Mouse (Mus musculus) heart, embryonic 10.5 days (tissue): ENCODE measurements at regions not wholly inside any gene's neighbourhood (a gene's known extent, or its start where the extent isn't known, plus 50 kb on each side); places are given as distances from the start of the nearest gene placed in this dataset.

Source experiments
- DNase-seq: peaks from one replicate; pipeline ENCODE4 v3.0.0-alpha.2; 2017; ENCODE audit warnings: low spot score
- H3K27ac ChIP-seq: fragments of 300-500 bp; sonication (generic); 2 replicates; pipeline ENCODE4 v1.5.1; 2016; ENCODE audit warnings: mild to moderate bottlenecking
- H3K27me3 ChIP-seq: fragments of 300-500 bp; sonication (generic); 2 replicates; pipeline ENCODE4 v1.6.1; 2016; ENCODE audit warnings: mild to moderate bottlenecking; ENCODE audit not compliant: poor library complexity, insufficient read depth, severe bottlenecking
- H3K36me3 ChIP-seq: fragments of 300-500 bp; sonication (generic); 2 replicates; pipeline ENCODE4 v1.6.1; 2016; ENCODE audit warnings: mild to moderate bottlenecking, moderate library complexity
- H3K4me1 ChIP-seq: fragments of 300-500 bp; sonication (generic); 2 replicates; pipeline ENCODE4 v1.6.1; 2016; ENCODE audit warnings: mild to moderate bottlenecking
- H3K4me3 ChIP-seq: fragments of 300-500 bp; sonication (generic); 2 replicates; pipeline ENCODE4 v1.5.1; 2016; ENCODE audit warnings: mild to moderate bottlenecking, moderate library complexity
- H3K9me3 ChIP-seq: fragments of 300-500 bp; sonication (generic); 2 replicates; pipeline ENCODE4 v1.6.1; 2016; ENCODE audit warnings: mild to moderate bottlenecking, moderate library complexity
- WGBS: fragments of 180-500 bp; shearing (Covaris S2); methylation state at CpG from one replicate; pipeline ENCODE4 v1.1.7; 2016; 5-methylcytosine and 5-hydroxymethylcytosine counted together

- no peak overlapping the region for H3K27ac ChIP-seq
- H3K9me3 ChIP-seq: no peaks in the 10 kb centered on the region
- H3K27me3 ChIP-seq: no peaks in the 10 kb centered on the region
- H3K36me3 ChIP-seq: no peaks in the 10 kb centered on the region
- no peaks in the 10 kb centered on the region for H3K4me1 ChIP-seq
- H3K4me3 ChIP-seq: no peak overlapping the region
- DNase-seq: no peak
These were observed 334.8 kb downstream of the Bckdhb start for GRCm38 (mm10) chr9:84259751-84260150.

- DNase-seq: no peak
- H3K27me3 ChIP-seq: no peaks in the 10 kb centered on the region
- 79% methylated on average over 5 of the region's 5 CpGs for WGBS
These were observed 337.2 kb downstream of the Bckdhb start for GRCm38 (mm10) chr9:84262151-84262550.

GRCm38 (mm10) chr9:84266974-84267373, 342.0 kb downstream of the Bckdhb start:
- no peak overlapping the region for H3K27ac ChIP-seq
- no peaks in the 10 kb centered on the region for H3K36me3 ChIP-seq
- no peaks in the 10 kb centered on the region for H3K27me3 ChIP-seq
- H3K9me3 ChIP-seq: no peaks in the 10 kb centered on the region
- no peak overlapping the region for H3K4me3 ChIP-seq
- WGBS: 57% methylated on average over 7 of the region's 7 CpGs
- H3K4me1 ChIP-seq: no peaks in the 10 kb centered on the region
- no peak for DNase-seq

More at GRCm38 (mm10) chr9:84262151-84262550, 337.2 kb downstream of the Bckdhb start:
- H3K4me3 ChIP-seq: no peak overlapping the region
- H3K27ac ChIP-seq: no peak overlapping the region
- H3K36me3 ChIP-seq: no peaks in the 10 kb centered on the region
- H3K4me1 ChIP-seq: no peaks in the 10 kb centered on the region
- H3K9me3 ChIP-seq: no peaks in the 10 kb centered on the region

- H3K9me3 ChIP-seq: no peaks in the 10 kb centered on the region
- H3K27me3 ChIP-seq: no peaks in the 10 kb centered on the region
- no peak overlapping the region for H3K27ac ChIP-seq
- DNase-seq: no peak
- WGBS: 54% methylated on average over 3 of the region's 3 CpGs
- H3K4me3 ChIP-seq: no peak overlapping the region
- no peaks in the 10 kb centered on the region for H3K36me3 ChIP-seq
- H3K4me1 ChIP-seq: no peaks in the 10 kb centered on the region
These were observed 349.7 kb downstream of the Bckdhb start for GRCm38 (mm10) chr9:84274608-84275007.

GRCm38 (mm10) chr9:84278295-84278694, 353.4 kb downstream of the Bckdhb start:
- H3K4me3 ChIP-seq: no peak overlapping the region
- 81% methylated on average over 4 of the region's 4 CpGs for WGBS
- no peaks in the 10 kb centered on the region for H3K4me1 ChIP-seq
- no peaks in the 10 kb centered on the region for H3K27me3 ChIP-seq
- DNase-seq: no peak
- H3K36me3 ChIP-seq: no peaks in the 10 kb centered on the region
- H3K27ac ChIP-seq: no peak overlapping the region
- 0 out of 2 replicates have a peak, but pooled peaks cover 4% of the 10 kb centered on the region for H3K9me3 ChIP-seq

- no peak overlapping the region for H3K27ac ChIP-seq
- 65% methylated on average over 1 of the region's 1 CpGs for WGBS
- H3K9me3 ChIP-seq: 0 out of 2 replicates have a peak, but pooled peaks cover 4% of the 10 kb centered on the region
- H3K27me3 ChIP-seq: no peaks in the 10 kb centered on the region
- no peaks in the 10 kb centered on the region for H3K4me1 ChIP-seq
- no peak for DNase-seq
- no peaks in the 10 kb centered on the region for H3K36me3 ChIP-seq
- H3K4me3 ChIP-seq: no peak overlapping the region
These were observed 353.8 kb downstream of the Bckdhb start for GRCm38 (mm10) chr9:84278731-84279130.

GRCm38 (mm10) chr9:84280898-84281297, 356.0 kb downstream of the Bckdhb start:
- 0 out of 2 replicates have a peak, but pooled peaks cover 4% of the 10 kb centered on the region for H3K9me3 ChIP-seq
- no peaks in the 10 kb centered on the region for H3K36me3 ChIP-seq
- 89% methylated on average over 4 of the region's 4 CpGs for WGBS
- H3K4me3 ChIP-seq: no peak overlapping the region
- no peaks in the 10 kb centered on the region for H3K4me1 ChIP-seq
- H3K27ac ChIP-seq: no peak overlapping the region
- no peak for DNase-seq
- no peaks in the 10 kb centered on the region for H3K27me3 ChIP-seq

- no peak overlapping the region for H3K27ac ChIP-seq
- H3K4me1 ChIP-seq: no peaks in the 10 kb centered on the region
- no peaks in the 10 kb centered on the region for H3K36me3 ChIP-seq
- H3K27me3 ChIP-seq: no peaks in the 10 kb centered on the region
- H3K4me3 ChIP-seq: no peak overlapping the region
- 72% methylated on average over 3 of the region's 3 CpGs for WGBS
- H3K9me3 ChIP-seq: 0 out of 2 replicates have a peak, but pooled peaks cover 4% of the 10 kb centered on the region
- DNase-seq: no peak
These were observed 356.7 kb downstream of the Bckdhb start for GRCm38 (mm10) chr9:84281610-84282009.

GRCm38 (mm10) chr9:84283296-84283695, 358.4 kb downstream of the Bckdhb start:
- Histone ChIP-seq H3K27ac (no peak overlapping the region), H3K27me3 (no peaks in the 10 kb centered on the region), H3K4me1 (no peaks in the 10 kb centered on the region), H3K36me3 (no peaks in the 10 kb centered on the region), H3K9me3 (0 out of 2 replicates have a peak, but pooled peaks cover 4% of the 10 kb centered on the region), H3K4me3 (no peak overlapping the region)
- WGBS: 73% methylated on average over 6 of the region's 6 CpGs
- no peak for DNase-seq

GRCm38 (mm10) chr9:84285604-84286003, 360.7 kb downstream of the Bckdhb start:
- no peak overlapping the region for H3K4me3 ChIP-seq
- no peak for DNase-seq
- no peaks in the 10 kb centered on the region for H3K27me3 ChIP-seq
- 73% methylated on average over 4 of the region's 4 CpGs for WGBS
- H3K4me1 ChIP-seq: no peaks in the 10 kb centered on the region
- no peak overlapping the region for H3K27ac ChIP-seq
- 0 out of 2 replicates have a peak, but pooled peaks cover 4% of the 10 kb centered on the region for H3K9me3 ChIP-seq
- no peaks in the 10 kb centered on the region for H3K36me3 ChIP-seq

GRCm38 (mm10) chr9:84295891-84296290, 370.9 kb downstream of the Bckdhb start:
- Histone ChIP-seq H3K27ac (no peak overlapping the region), H3K4me3 (no peak overlapping the region), H3K9me3 (no peaks in the 10 kb centered on the region), H3K27me3 (no peaks in the 10 kb centered on the region), H3K4me1 (no peaks in the 10 kb centered on the region), H3K36me3 (no peaks in the 10 kb centered on the region)
- DNase-seq: no peak
- 69% methylated on average over 1 of the region's 1 CpGs for WGBS

GRCm38 (mm10) chr9:84296456-84296855, 371.5 kb downstream of the Bckdhb start:
- no peaks in the 10 kb centered on the region for H3K4me1 ChIP-seq
- H3K4me3 ChIP-seq: no peak overlapping the region
- no peaks in the 10 kb centered on the region for H3K9me3 ChIP-seq
- 80% methylated on average over 3 of the region's 3 CpGs for WGBS
- no peaks in the 10 kb centered on the region for H3K27me3 ChIP-seq
- H3K36me3 ChIP-seq: no peaks in the 10 kb centered on the region
- DNase-seq: no peak
- no peak overlapping the region for H3K27ac ChIP-seq

GRCm38 (mm10) chr9:84304398-84304797, 379.5 kb downstream of the Bckdhb start:
- no peaks in the 10 kb centered on the region for H3K9me3 ChIP-seq
- no peaks in the 10 kb centered on the region for H3K27me3 ChIP-seq
- no peak overlapping the region for H3K4me3 ChIP-seq
- DNase-seq: no peak
- no peaks in the 10 kb centered on the region for H3K36me3 ChIP-seq
- no peaks in the 10 kb centered on the region for H3K4me1 ChIP-seq
- no peak overlapping the region for H3K27ac ChIP-seq
- 84% methylated on average over 2 of the region's 2 CpGs for WGBS

GRCm38 (mm10) chr9:84318811-84319210, 393.9 kb downstream of the Bckdhb start:
- Histone ChIP-seq H3K36me3 (no peaks in the 10 kb centered on the region), H3K4me3 (no peak overlapping the region), H3K9me3 (no peaks in the 10 kb centered on the region), H3K27me3 (no peaks in the 10 kb centered on the region), H3K4me1 (no peaks in the 10 kb centered on the region), H3K27ac (no peak overlapping the region)
- 76% methylated on average over 2 of the region's 2 CpGs for WGBS
- no peak for DNase-seq
